Mouse (Mus musculus): Measurements from ENCODE around the gene Itga9. TPM values are rescaled to one million over a fixed set of nuclear protein-coding genes. Genes with fewer than 3 reads are reported as not detected.

Itga9 gene
- polyA plus RNA-seq, 1 experiment from 2014 or later = 12.2 TPM

DNA sequence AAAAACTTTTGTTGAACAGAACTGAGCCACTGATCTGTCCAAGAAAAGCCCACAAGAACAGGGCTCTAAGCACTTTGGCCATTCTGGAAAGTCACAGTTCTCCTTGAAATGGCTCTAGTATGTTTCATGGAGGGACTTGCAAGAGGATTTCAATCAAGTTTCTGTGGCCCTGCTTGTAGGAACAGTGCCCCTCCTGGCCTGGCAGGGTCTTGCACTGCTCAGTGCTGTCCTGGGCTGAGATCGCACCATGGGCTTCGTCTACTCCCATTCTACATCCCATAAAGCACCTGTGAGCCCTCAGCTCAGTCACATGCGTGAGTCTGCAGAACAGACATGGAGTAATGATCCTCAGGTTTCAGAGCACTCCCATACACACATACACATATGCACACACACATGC is 96.7 kb downstream of the Itga9 start:
- Histone ChIP-seq H3K9me3 (no peaks in the 10 kb centered on the region), H3K4me3 (replicated peaks) (no peak overlapping the region), H3K4me2 (replicated peaks) (no peak overlapping the region), H3K27ac (no peak overlapping the region), H3K4me1 (replicated peaks) (peaks cover 23% of the 10 kb centered on the region), H3K27me3 (replicated peaks) (no peaks in the 10 kb centered on the region), H3K9ac (no peak overlapping the region), H3K36me3 (no peaks in the 10 kb centered on the region)
- no peak for ATAC-seq
- WGBS = 95% methylated on average over 3 of the region's 3 CpGs

GRCm38 (mm10) chr9:118705381-118706074 is 99.0 kb downstream of the Itga9 start:
- Histone ChIP-seq H3K27ac (no peak overlapping the region), H3K4me3 (replicated peaks) (no peak overlapping the region), H3K4me1 (replicated peaks) (peaks cover 18% of the 10 kb centered on the region), H3K9me3 (no peaks in the 10 kb centered on the region), H3K27me3 (replicated peaks) (no peaks in the 10 kb centered on the region), H3K9ac (no peak overlapping the region), H3K4me2 (replicated peaks) (peak overlapping the region; percentile 41), H3K36me3 (no peaks in the 10 kb centered on the region)
- WGBS = 45% methylated on average over 14 of the region's 14 CpGs
- ATAC-seq = peak; percentile 88

GRCm38 (mm10) chr9:118706176-118706975 is 99.9 kb downstream of the Itga9 start:
- 35% methylated on average over 18 of the region's 18 CpGs for WGBS
- H3K9me3 ChIP-seq = no peaks in the 10 kb centered on the region
- H3K36me3 ChIP-seq = no peaks in the 10 kb centered on the region
- H3K27me3 ChIP-seq (replicated peaks) = no peaks in the 10 kb centered on the region
- H3K4me3 ChIP-seq (replicated peaks) = no peak overlapping the region
- ATAC-seq = peak; percentile 44
- H3K27ac ChIP-seq = peak overlapping the region; percentile 44
- H3K4me1 ChIP-seq (replicated peaks) = peaks cover 11% of the 10 kb centered on the region
- H3K9ac ChIP-seq = no peak overlapping the region
- no peak overlapping the region for H3K4me2 ChIP-seq (replicated peaks)

DNA sequence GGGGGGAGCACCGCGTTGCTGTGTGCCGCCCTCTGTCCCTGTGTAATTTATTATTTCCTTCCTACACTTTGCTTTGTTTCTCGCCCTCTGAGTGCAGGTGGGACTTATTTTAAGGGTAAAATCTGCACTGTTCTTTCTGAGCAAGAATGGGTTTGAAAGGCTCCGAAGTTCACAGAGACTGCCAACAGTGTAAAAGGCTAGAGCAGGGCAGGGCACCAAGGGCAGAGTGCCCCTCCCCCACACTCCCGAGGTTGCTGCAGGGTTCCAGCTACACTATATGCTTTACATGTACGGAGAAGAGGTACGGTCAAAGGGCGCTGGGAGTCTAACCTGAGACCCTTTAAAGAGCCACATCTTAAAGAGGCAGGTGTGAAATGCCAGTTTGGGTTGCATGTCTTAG is 104.1 kb downstream of the Itga9 start:
- Histone ChIP-seq H3K4me2 (replicated peaks) (no peak overlapping the region), H3K36me3 (no peaks in the 10 kb centered on the region), H3K4me3 (replicated peaks) (no peak overlapping the region), H3K9me3 (no peaks in the 10 kb centered on the region), H3K27me3 (replicated peaks) (no peaks in the 10 kb centered on the region), H3K4me1 (replicated peaks) (peaks cover 31% of the 10 kb centered on the region), H3K9ac (no peak overlapping the region), H3K27ac (no peak overlapping the region)
- ATAC-seq = no peak
- 57% methylated on average over 9 of the region's 9 CpGs for WGBS

DNA sequence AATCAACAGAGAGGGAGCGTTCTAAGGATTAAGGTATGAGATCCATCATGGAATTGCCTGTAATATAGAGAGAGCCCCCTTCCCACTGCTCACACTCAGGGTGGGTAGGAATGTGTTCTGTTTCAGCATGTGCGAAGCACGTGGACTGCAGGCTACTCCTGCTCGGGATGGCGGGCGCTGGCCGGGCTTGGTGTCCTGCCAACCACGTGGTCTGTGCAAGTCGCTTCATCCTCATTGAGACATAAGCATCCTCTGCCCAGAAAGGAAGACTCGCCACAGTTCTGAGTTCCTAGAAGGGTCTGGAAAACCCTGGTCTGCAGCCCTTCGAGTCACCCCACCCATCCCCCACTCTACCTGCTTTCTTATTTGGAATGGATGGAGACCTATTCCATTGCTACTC is 105.3 kb downstream of the Itga9 start:
- 83% methylated on average over 11 of the region's 11 CpGs for WGBS
- ATAC-seq = no peak

DNA sequence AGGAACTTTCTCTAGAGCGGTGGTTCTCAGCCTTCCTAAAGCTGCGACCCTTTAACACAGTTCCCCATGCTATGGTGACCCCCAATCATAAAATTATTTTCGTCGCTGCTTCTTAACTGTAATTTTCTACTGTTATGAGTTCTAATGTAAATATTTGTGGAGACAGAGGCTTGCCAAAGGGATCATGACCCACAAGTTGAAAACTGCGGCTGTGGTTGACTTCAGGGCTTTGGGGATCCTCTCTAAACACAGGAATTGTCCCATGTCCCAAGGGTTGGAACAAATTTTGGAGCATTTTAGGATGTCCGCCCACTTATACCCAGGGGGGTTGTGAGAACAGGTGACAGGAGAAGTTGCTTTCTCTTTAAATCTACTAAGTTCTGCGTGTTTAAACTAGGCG is 107.0 kb downstream of the Itga9 start:
- Histone ChIP-seq H3K9me3 (no peaks in the 10 kb centered on the region), H3K9ac (no peak overlapping the region), H3K4me3 (replicated peaks) (no peak overlapping the region), H3K4me1 (replicated peaks) (peaks cover 26% of the 10 kb centered on the region; the same call in 1 of the 2 replicates), H3K36me3 (no peaks in the 10 kb centered on the region), H3K4me2 (replicated peaks) (no peak overlapping the region), H3K27ac (0 out of 2 replicates have a peak overlapping the region, but pooled peaks have one; percentile 13), H3K27me3 (replicated peaks) (no peaks in the 10 kb centered on the region)
- ATAC-seq = no peak
- WGBS = 64% methylated on average over 8 of the region's 8 CpGs

More for the DNA sequence above, 105.3 kb downstream of the Itga9 start:
- Histone ChIP-seq H3K27me3 (replicated peaks) (no peaks in the 10 kb centered on the region), H3K9ac (no peak overlapping the region), H3K36me3 (no peaks in the 10 kb centered on the region), H3K4me1 (replicated peaks) (peaks cover 28% of the 10 kb centered on the region; the same call in 1 of the 2 replicates), H3K27ac (no peak overlapping the region), H3K4me2 (replicated peaks) (no peak overlapping the region), H3K9me3 (no peaks in the 10 kb centered on the region), H3K4me3 (replicated peaks) (no peak overlapping the region)

- no peak overlapping the region for H3K4me3 ChIP-seq (replicated peaks)
- no peak overlapping the region for H3K9ac ChIP-seq
- H3K4me2 ChIP-seq (replicated peaks) = no peak overlapping the region
- no peaks in the 10 kb centered on the region for H3K9me3 ChIP-seq
- peaks cover 26% of the 10 kb centered on the region; the same call in 1 of the 2 replicates for H3K4me1 ChIP-seq (replicated peaks)
- H3K27me3 ChIP-seq (replicated peaks) = no peaks in the 10 kb centered on the region
- WGBS = 82% methylated on average over 5 of the region's 5 CpGs
- no peaks in the 10 kb centered on the region for H3K36me3 ChIP-seq
- ATAC-seq = peak; percentile 13; the same call in 1 of the 2 replicates
- no peak overlapping the region for H3K27ac ChIP-seq
Observed at GRCm38 (mm10) chr9:118714536-118714935, 108.0 kb downstream of the Itga9 start.

DNA sequence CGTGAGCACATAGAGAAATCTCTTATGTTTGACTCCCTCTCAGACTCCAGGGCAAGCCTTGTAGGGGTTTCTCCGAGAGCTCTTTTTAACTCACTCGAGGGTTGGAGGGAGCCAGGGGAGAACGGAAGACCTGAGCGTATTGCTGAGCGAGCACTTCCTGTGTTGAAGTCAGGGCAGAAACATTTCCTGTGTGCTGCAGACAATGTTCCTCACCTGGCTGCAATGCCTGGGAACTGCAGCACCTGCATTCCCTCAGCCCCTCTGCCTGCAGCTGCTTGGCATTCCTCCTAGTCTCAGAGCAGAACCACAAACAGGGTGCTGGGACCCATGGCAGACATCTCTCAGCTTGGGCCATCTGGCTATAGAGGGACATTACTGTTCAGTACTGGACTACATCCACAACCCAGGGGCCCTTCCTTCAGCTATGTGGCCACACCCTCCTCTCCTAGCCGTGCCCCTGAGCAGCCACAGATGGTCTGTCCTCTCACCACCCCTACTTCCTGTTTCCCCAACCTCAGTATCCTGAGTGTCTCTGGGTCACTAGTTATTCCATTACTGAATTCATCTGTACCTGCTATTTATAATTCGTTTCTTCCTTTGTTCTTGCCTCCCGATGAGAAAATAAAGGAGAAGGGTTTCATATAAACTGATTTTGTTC is 109.6 kb downstream of the Itga9 start:
- no peak for ATAC-seq
- Histone ChIP-seq H3K4me2 (replicated peaks) (no peak overlapping the region), H3K4me3 (replicated peaks) (no peak overlapping the region), H3K4me1 (replicated peaks) (peaks cover 26% of the 10 kb centered on the region; the same call in 1 of the 2 replicates), H3K27me3 (replicated peaks) (no peaks in the 10 kb centered on the region), H3K36me3 (no peaks in the 10 kb centered on the region), H3K27ac (no peak overlapping the region), H3K9me3 (no peaks in the 10 kb centered on the region), H3K9ac (no peak overlapping the region)
- WGBS = 68% methylated on average over 9 of the region's 9 CpGs

GRCm38 (mm10) chr9:118717436-118717835 is 110.9 kb downstream of the Itga9 start:
- H3K9ac ChIP-seq = no peak overlapping the region
- WGBS = 32% methylated on average over 3 of the region's 3 CpGs
- H3K27me3 ChIP-seq (replicated peaks) = no peaks in the 10 kb centered on the region
- H3K4me2 ChIP-seq (replicated peaks) = no peak overlapping the region
- peaks cover 23% of the 10 kb centered on the region; the same call in 1 of the 2 replicates for H3K4me1 ChIP-seq (replicated peaks)
- no peaks in the 10 kb centered on the region for H3K9me3 ChIP-seq
- H3K36me3 ChIP-seq = no peaks in the 10 kb centered on the region
- 0 out of 2 replicates have a peak, but pooled peaks have one; percentile 29 for ATAC-seq
- no peak overlapping the region for H3K4me3 ChIP-seq (replicated peaks)
- 0 out of 2 replicates have a peak overlapping the region, but pooled peaks have one; percentile 13 for H3K27ac ChIP-seq

- Histone ChIP-seq H3K4me1 (replicated peaks) (peaks cover 13% of the 10 kb centered on the region; the same call in 1 of the 2 replicates), H3K27me3 (replicated peaks) (no peaks in the 10 kb centered on the region), H3K9ac (no peak overlapping the region), H3K4me2 (replicated peaks) (no peak overlapping the region), H3K27ac (no peak overlapping the region), H3K36me3 (no peaks in the 10 kb centered on the region), H3K4me3 (replicated peaks) (no peak overlapping the region), H3K9me3 (no peaks in the 10 kb centered on the region)
- no peak for ATAC-seq
- 75% methylated on average over 2 of the region's 2 CpGs for WGBS
Observed at GRCm38 (mm10) chr9:118718511-118718910, 112.0 kb downstream of the Itga9 start.

- Histone ChIP-seq H3K27me3 (replicated peaks) (no peaks in the 10 kb centered on the region), H3K36me3 (no peaks in the 10 kb centered on the region), H3K9me3 (no peaks in the 10 kb centered on the region), H3K4me3 (replicated peaks) (no peak overlapping the region), H3K9ac (no peak overlapping the region), H3K4me1 (replicated peaks) (peaks cover 1% of the 10 kb centered on the region; the same call in 1 of the 2 replicates), H3K27ac (no peak overlapping the region), H3K4me2 (replicated peaks) (no peak overlapping the region)
- no peak for ATAC-seq
- 92% methylated on average over 6 of the region's 6 CpGs for WGBS
Observed at GRCm38 (mm10) chr9:118721056-118721455, 114.6 kb downstream of the Itga9 start.

DNA sequence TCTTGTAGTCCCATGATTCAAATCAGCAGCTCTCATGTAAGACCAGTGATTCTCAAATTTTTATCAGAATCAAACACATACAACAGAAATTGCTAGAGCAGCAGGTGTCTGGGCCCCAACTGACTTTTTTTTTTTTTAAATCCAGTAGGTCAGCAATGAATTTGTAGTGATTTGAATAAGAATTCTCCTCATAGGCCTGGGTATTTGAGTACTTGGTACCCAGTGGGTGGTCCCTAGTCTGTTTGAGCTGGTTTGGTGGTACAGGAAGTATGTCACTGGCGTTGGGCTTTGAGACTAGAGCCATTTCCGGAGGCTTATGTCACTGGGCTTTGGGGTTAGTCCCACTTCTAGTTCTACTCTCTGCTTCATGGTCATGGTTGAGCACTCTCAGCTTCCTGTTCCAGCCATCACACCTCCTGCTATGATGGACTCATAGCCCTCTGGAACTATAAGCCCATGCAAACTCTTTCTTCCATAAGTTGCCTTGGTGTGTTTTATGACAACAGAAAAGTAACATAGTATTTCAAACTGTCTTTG is 116.4 kb downstream of the Itga9 start:
- Histone ChIP-seq H3K36me3 (no peaks in the 10 kb centered on the region), H3K27ac (no peak overlapping the region), H3K4me3 (replicated peaks) (no peak overlapping the region), H3K4me1 (replicated peaks) (no peaks in the 10 kb centered on the region; the same call in 1 of the 2 replicates), H3K4me2 (replicated peaks) (no peak overlapping the region), H3K9me3 (no peaks in the 10 kb centered on the region), H3K27me3 (replicated peaks) (no peaks in the 10 kb centered on the region), H3K9ac (no peak overlapping the region)
- WGBS = 98% methylated on average over 2 of the region's 2 CpGs
- no peak for ATAC-seq

All from intestine, embryonic 15.5 days (tissue).